Mouse (Mus musculus): ENCODE measurements around the gene Chuk. TPM values are rescaled to one million over a fixed set of nuclear protein-coding genes. Genes with fewer than 3 reads are reported as not detected.

Gene Chuk
- polyA plus RNA-seq, 1 experiment = not detected

GRCm38 (mm10) chr19:44064734-44065133 is 42.5 kb downstream of the Chuk start:
- H3K4me3 ChIP-seq (ENCODE audit: insufficient read depth, low read depth, low read length) = no peak overlapping the region
- 0 out of 2 replicates have a peak, but pooled peaks cover 4% of the 10 kb centered on the region for H3K4me1 ChIP-seq (ENCODE audit: control insufficient read depth, insufficient read depth, low read length)
- TF ChIP-seq POLR2A (IDR thresholded peaks at IDR 0.05; ENCODE audit: insufficient read depth, low read depth, low read length) (no peak), CTCF (IDR thresholded peaks at IDR 0.05; ENCODE audit: insufficient read depth, low read depth, low read length) (no peak)
- WGBS = 96% methylated on average over 2 of the region's 2 CpGs
- H3K27ac ChIP-seq (ENCODE audit: insufficient read depth, low read depth, low read length) = no peak overlapping the region

DNA sequence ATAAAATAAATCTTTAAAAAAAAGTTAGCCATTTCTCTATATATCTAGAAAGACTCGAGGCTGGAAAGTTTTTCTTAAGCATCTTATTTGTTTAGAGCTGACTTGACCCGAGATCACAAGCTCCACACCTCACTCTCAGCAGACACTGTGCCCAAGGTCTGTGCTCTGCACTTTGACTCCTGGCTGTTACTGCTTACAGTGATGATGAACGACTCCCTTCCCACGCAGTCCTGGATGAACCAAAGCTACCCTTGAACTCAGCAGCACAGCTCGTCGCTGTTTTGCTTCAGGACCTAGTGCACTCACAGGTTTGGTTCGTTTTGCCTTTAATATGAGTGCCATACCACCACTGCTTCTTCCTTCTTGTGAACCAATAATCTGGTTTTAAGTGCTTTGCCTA is 43.5 kb downstream of the Chuk start:
- no peak for TF ChIP-seq CTCF (IDR thresholded peaks at IDR 0.05; ENCODE audit: insufficient read depth, low read depth, low read length)
- no peak for TF ChIP-seq POLR2A (IDR thresholded peaks at IDR 0.05; ENCODE audit: insufficient read depth, low read depth, low read length)
- no peaks in the 10 kb centered on the region for H3K4me1 ChIP-seq (ENCODE audit: control insufficient read depth, insufficient read depth, low read length)
- no peak overlapping the region for H3K4me3 ChIP-seq (ENCODE audit: insufficient read depth, low read depth, low read length)
- 92% methylated on average over 7 of the region's 7 CpGs for WGBS
- H3K27ac ChIP-seq (ENCODE audit: insufficient read depth, low read depth, low read length) = no peak overlapping the region

DNA sequence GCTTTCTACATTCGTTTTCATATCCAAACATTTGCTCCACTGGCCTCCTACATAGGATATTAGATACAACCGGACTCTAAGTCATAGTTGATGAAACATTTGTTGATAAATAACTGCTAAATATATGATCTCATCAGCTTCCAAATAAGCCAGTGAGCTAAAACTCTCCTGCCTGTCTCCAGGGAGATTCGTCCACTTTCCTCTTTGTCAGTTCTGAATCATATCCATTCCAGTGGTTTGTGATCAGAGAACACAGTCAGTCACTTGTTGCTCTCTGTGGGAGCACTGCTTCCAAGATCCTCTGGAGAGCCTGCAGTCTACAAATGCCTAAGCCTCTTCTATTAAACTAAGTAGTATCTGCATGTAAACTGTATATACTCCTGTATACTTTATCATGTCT is 47.1 kb downstream of the Chuk start:
- 90% methylated on average over 3 of the region's 3 CpGs for WGBS
- Histone ChIP-seq H3K27ac (ENCODE audit: insufficient read depth, low read depth, low read length) (no peak overlapping the region), H3K4me3 (ENCODE audit: insufficient read depth, low read depth, low read length) (no peak overlapping the region), H3K4me1 (ENCODE audit: control insufficient read depth, insufficient read depth, low read length) (no peaks in the 10 kb centered on the region)
- TF ChIP-seq POLR2A (IDR thresholded peaks at IDR 0.05; ENCODE audit: insufficient read depth, low read depth, low read length) = no peak
- TF ChIP-seq CTCF (IDR thresholded peaks at IDR 0.05; ENCODE audit: insufficient read depth, low read depth, low read length) = no peak

GRCm38 (mm10) chr19:44055173-44055826 is 52.0 kb downstream of the Chuk start:
- 80% methylated on average over 4 of the region's 4 CpGs for WGBS

GRCm38 (mm10) chr19:44050388-44050787 is 56.9 kb downstream of the Chuk start:
- no peak overlapping the region for H3K4me3 ChIP-seq (ENCODE audit: insufficient read depth, low read depth, low read length)
- H3K27ac ChIP-seq (ENCODE audit: insufficient read depth, low read depth, low read length) = no peak overlapping the region
- WGBS = 85% methylated on average over 4 of the region's 4 CpGs
- TF ChIP-seq CTCF (IDR thresholded peaks at IDR 0.05; ENCODE audit: insufficient read depth, low read depth, low read length) (no peak), POLR2A (IDR thresholded peaks at IDR 0.05; ENCODE audit: insufficient read depth, low read depth, low read length) (no peak)
- no peaks in the 10 kb centered on the region for H3K4me1 ChIP-seq (ENCODE audit: control insufficient read depth, insufficient read depth, low read length)

More at GRCm38 (mm10) chr19:44055173-44055826, 52.0 kb downstream of the Chuk start:
- H3K4me1 ChIP-seq (ENCODE audit: control insufficient read depth, insufficient read depth, low read length) = no peaks in the 10 kb centered on the region
- no peak overlapping the region for H3K4me3 ChIP-seq (ENCODE audit: insufficient read depth, low read depth, low read length)
- no peak for TF ChIP-seq CTCF (IDR thresholded peaks at IDR 0.05; ENCODE audit: insufficient read depth, low read depth, low read length)
- TF ChIP-seq POLR2A (IDR thresholded peaks at IDR 0.05; ENCODE audit: insufficient read depth, low read depth, low read length) = no peak
- no peak overlapping the region for H3K27ac ChIP-seq (ENCODE audit: insufficient read depth, low read depth, low read length)

GRCm38 (mm10) chr19:44049282-44049681 is 58.0 kb downstream of the Chuk start:
- no peaks in the 10 kb centered on the region for H3K4me1 ChIP-seq (ENCODE audit: control insufficient read depth, insufficient read depth, low read length)
- TF ChIP-seq POLR2A (IDR thresholded peaks at IDR 0.05; ENCODE audit: insufficient read depth, low read depth, low read length) (no peak), CTCF (IDR thresholded peaks at IDR 0.05; ENCODE audit: insufficient read depth, low read depth, low read length) (no peak)
- no peak overlapping the region for H3K4me3 ChIP-seq (ENCODE audit: insufficient read depth, low read depth, low read length)
- no peak overlapping the region for H3K27ac ChIP-seq (ENCODE audit: insufficient read depth, low read depth, low read length)
- 75% methylated on average over 3 of the region's 3 CpGs for WGBS

GRCm38 (mm10) chr19:44045847-44046246 is 61.4 kb downstream of the Chuk start:
- WGBS = 86% methylated on average over 3 of the region's 3 CpGs
- TF ChIP-seq CTCF (IDR thresholded peaks at IDR 0.05; ENCODE audit: insufficient read depth, low read depth, low read length) (no peak), POLR2A (IDR thresholded peaks at IDR 0.05; ENCODE audit: insufficient read depth, low read depth, low read length) (no peak)

DNA sequence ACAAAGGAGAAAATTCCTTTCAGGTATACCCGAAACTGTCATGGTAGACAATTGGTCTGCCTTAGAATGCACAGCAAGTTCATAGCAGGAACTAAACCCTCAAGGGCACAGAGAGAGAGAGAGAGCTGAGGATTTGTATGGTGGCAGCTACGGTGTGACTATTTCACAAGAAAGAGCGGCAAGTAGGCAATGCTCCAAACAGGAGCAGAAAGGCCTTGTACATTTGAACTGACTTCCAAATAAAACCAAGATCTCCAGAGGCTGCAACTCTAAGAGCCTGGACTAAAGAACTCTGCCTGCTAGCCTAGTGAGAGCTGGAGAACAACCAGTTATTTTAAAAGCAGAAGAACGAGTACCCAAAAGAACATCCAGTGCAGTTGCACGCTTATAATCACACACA is 65.2 kb downstream of the Chuk start:
- Histone ChIP-seq H3K4me1 (ENCODE audit: control insufficient read depth, insufficient read depth, low read length) (no peaks in the 10 kb centered on the region), H3K4me3 (ENCODE audit: insufficient read depth, low read depth, low read length) (no peak overlapping the region), H3K27ac (ENCODE audit: insufficient read depth, low read depth, low read length) (no peak overlapping the region)
- 59% methylated on average over 5 of the region's 5 CpGs for WGBS
- TF ChIP-seq POLR2A (IDR thresholded peaks at IDR 0.05; ENCODE audit: insufficient read depth, low read depth, low read length) = no peak
- TF ChIP-seq CTCF (IDR thresholded peaks at IDR 0.05; ENCODE audit: insufficient read depth, low read depth, low read length) = no peak

More at GRCm38 (mm10) chr19:44045847-44046246, 61.4 kb downstream of the Chuk start:
- no peaks in the 10 kb centered on the region for H3K4me1 ChIP-seq (ENCODE audit: control insufficient read depth, insufficient read depth, low read length)
- no peak overlapping the region for H3K27ac ChIP-seq (ENCODE audit: insufficient read depth, low read depth, low read length)
- no peak overlapping the region for H3K4me3 ChIP-seq (ENCODE audit: insufficient read depth, low read depth, low read length)

DNA sequence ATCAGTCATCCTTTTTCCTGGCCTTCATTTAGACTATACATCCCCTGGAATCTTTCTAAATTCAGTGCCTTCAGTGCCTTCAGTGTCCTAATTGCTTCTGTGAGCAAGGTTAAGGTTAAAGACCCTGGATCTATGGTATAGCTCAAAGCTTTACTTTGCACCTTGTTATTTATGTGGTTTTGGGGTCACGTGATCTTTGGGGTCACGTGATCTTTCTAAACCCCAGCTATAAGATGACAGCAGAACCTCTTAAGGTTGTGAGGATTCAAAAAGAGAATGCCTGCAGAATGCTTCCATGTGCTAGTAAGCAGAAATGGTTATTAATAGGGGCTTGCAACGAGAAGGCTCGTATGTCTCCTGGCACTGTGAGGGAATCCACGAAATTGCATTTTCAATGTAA is 73.9 kb downstream of the Chuk start:
- no peak overlapping the region for H3K27ac ChIP-seq (ENCODE audit: insufficient read depth, low read depth, low read length)
- no peaks in the 10 kb centered on the region for H3K4me1 ChIP-seq (ENCODE audit: control insufficient read depth, insufficient read depth, low read length)
- no peak overlapping the region for H3K4me3 ChIP-seq (ENCODE audit: insufficient read depth, low read depth, low read length)
- 93% methylated on average over 5 of the region's 5 CpGs for WGBS
- TF ChIP-seq CTCF (IDR thresholded peaks at IDR 0.05; ENCODE audit: insufficient read depth, low read depth, low read length) = no peak
- TF ChIP-seq POLR2A (IDR thresholded peaks at IDR 0.05; ENCODE audit: insufficient read depth, low read depth, low read length) = no peak
